Mouse (Mus musculus) spleen, postnatal 4 days (tissue): Measurements from ENCODE around the gene Rabggta.

Source experiments
- DNase-seq, 2 experiments: peaks; one replicate each; pipeline ENCODE4 v3.0.0; 2022; ENCODE audit warnings: low spot score in 2 of 2

The Rabggta gene

GRCm38 (mm10) chr14:55697226-55697625, 24.8 kb downstream of the Rabggta start:
- no peak for DNase-seq

DNA sequence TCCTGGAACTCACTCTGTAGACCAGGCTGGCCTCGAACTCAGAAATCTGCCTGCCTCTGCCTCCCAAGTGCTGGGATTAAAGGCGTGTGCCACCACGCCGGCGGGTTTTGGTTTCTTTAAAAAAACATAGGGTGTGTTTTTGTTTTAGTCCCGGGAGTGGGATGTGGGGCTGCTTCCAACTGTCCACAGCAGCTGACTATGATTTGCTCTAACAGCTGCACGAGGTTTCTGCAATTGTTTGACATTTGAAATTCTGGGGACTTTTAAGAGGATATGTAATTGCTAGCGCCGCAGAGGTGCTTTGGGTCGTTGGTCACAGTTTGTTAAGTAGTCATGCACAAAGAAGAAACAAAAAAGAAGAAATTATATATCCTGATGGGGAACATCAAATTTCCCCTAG, 32.6 kb downstream of the Rabggta start:
- DNase-seq: no peak

DNA sequence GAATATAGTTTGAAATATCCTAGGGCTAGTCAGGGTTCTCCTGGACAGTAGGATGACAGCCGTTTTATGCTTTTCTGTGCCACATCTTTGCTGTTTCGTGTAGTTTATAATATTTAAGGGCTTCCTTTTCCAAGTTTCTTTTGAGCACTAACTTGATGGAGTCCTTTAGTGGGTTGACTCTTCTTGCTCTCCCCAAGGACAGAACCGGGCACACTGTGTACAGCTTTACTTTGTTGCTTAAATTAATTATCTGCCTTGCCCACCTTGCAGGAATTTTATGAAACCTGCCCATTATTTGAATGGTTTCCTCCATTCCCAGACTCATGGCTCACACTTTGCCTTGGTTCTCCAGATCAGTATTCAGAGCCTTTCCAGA, 40.0 kb downstream of the Rabggta start:
- no peak for DNase-seq

GRCm38 (mm10) chr14:55681160-55682117, 40.6 kb downstream of the Rabggta start, which contains the start of gene Tinf2:
Tinf2 (minus strand) TSS chr14:55681820.
- peak; percentile 90 to 95 for DNase-seq

GRCm38 (mm10) chr14:55677615-55678014, 44.4 kb downstream of the Rabggta start:
- no peak for DNase-seq

- DNase-seq: no peak
Measured at GRCm38 (mm10) chr14:55672741-55673060, 49.4 kb downstream of the Rabggta start.

DNA sequence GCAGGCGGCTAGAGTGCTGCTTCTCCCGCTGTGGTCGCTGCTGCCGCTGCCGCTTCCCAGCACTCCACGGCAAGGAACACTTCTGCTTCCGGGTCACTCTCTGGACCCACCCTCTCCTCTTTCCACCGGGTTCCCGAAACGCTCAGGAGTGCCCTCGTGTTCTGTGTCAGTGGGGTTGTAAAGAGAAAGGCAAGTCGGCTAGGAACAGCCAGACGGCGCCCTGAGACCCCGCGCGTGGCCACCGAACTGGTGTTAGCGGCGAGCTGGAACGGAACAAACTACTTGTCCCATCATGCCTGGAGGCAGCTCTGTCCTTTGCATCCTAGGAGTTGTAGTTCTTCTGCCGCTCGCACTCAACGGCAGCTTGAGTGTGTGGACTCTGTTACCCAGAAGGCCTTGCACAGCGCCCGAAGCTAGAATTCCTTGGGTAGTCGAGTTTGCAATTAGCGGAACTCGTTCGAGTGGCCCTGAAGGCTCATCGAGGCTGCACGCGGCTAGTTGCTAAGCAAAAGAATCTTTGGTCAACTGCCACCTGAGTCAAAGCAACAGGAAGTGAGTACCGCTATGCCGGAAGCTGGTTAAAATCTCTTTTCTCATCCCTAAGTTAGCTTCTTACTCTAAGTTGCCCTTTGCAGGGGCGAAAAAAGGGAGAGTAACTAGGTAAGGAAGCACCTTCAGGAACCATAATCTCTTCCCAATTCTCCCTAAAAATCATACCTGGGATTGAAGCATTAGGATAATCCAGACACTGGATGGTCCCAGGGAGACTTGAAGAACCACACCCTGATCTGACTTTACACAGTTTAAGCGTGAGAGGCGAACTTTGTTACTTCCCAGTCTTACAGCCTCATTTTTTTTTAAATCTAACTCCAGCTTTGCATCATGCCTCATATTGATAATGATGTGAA, 50.0 kb downstream of the Rabggta start, which contains the start of the genes Gmpr2 and Nedd8:
TSS of gene Gmpr2 (plus strand) at position 109 of the 908 bp plus-strand sequence.
TSS of gene Nedd8 (minus strand) at position 292 of the 908 bp plus-strand sequence.
- DNase-seq: peak; percentile 86 to 90

- DNase-seq: no peak
Measured at GRCm38 (mm10) chr14:55671486-55671832, 50.6 kb downstream of the Rabggta start.
